In genomic region chr3:58091466-58092176, GRCm38 (mm10) we compare ENCODE assay signal across 21 mouse cellular contexts.
DNase-seq lines count a peak whose midpoint lies in the region; TF ChIP-seq lines count a peak whose summit lies in the region.
"Had no signal": no experiment of that assay in that cellular context is flagged by ENCODE, and none has a peak within 500 bp of the region (broad histone marks: within the 10 kb centered on the region; RNA-seq: fewer than 3 reads in every experiment).

No protein-coding gene starts in this region.

- no peak overlapping the region for H3K4me3 ChIP-seq in heart, adult 2 months
- H3K4me3 ChIP-seq in thymus, adult 2 months (ENCODE audit: control insufficient read depth, insufficient read depth, low read length): no peak overlapping the region
- H3K4me3 ChIP-seq: hindbrain, embryonic 12.5 days; liver, embryonic 12.5 days; midbrain, embryonic 10.5 days; neural tube, embryonic 12.5 days had no signal

- DNase-seq in layer of hippocampus, adult 18-20 months (ENCODE audit: low spot score in 2 of 2): peak; percentile 51 to 71
- DNase-seq in layer of hippocampus, adult 9-10 months (ENCODE audit: low spot score): no peak
- peak; percentile 50 to 52 for DNase-seq in frontal cortex, postnatal 14 days (ENCODE audit: low spot score in 2 of 2)
- peak; percentile 40 to 55 for DNase-seq in left cerebral cortex, postnatal 10 days (ENCODE audit: extremely low spot score in 1 of 2, low spot score in 2 of 2)
- DNase-seq in right cerebral cortex, postnatal 25 days: peak; percentile 72
- DNase-seq in gastrocnemius, postnatal 36 days: no peak
- DNase-seq in heart, adult 2 months: no peak
- DNase-seq in thymus, adult 2 months: no peak
- DNase-seq: adrenal gland, postnatal 25 days; cerebellum, adult 9-10 months; gastrocnemius, postnatal 10 days; kidney, postnatal 10 days; lung, embryonic 14.5 days; lung, postnatal 4 days; spleen, adult 18-20 months; thymus, postnatal 4 days had no signal

- WGBS in heart, adult 2 months: 82% methylated on average over 6 of the region's 6 CpGs
- 92% methylated on average over 6 of the region's 6 CpGs for WGBS in thymus, adult 2 months

- no peak for TF ChIP-seq CTCF in heart, adult 2 months (IDR thresholded peaks at IDR 0.05)
- no peak for TF ChIP-seq CTCF in thymus, adult 2 months (IDR thresholded peaks at IDR 0.05; ENCODE audit: borderline replicate concordance, control insufficient read depth, extremely low read depth, insufficient read depth, low read length, poor library complexity)

- H3K27me3 ChIP-seq in heart, adult 2 months (ENCODE audit: control insufficient read depth, insufficient read depth, low read length): no peaks in the 10 kb centered on the region
- no peaks in the 10 kb centered on the region for H3K27me3 ChIP-seq in thymus, adult 2 months (ENCODE audit: control insufficient read depth, insufficient read depth, low read length)
- H3K27me3 ChIP-seq: hindbrain, embryonic 12.5 days; liver, embryonic 12.5 days; neural tube, embryonic 12.5 days; Patski had no signal

- no peak for TF ChIP-seq EP300 in heart, adult 2 months (IDR thresholded peaks at IDR 0.05; ENCODE audit: insufficient read depth, low read depth, low read length)

- no peaks in the 10 kb centered on the region for H3K79me2 ChIP-seq in heart, adult 2 months (replicated peaks; ENCODE audit: control insufficient read depth, insufficient read depth, low read length)

- H3K4me1 ChIP-seq in heart, adult 2 months (ENCODE audit: control insufficient read depth, insufficient read depth, low read length): no peaks in the 10 kb centered on the region
- H3K4me1 ChIP-seq in thymus, adult 2 months (replicated peaks; ENCODE audit: control insufficient read depth, insufficient read depth, low read length): no peaks in the 10 kb centered on the region
- H3K4me1 ChIP-seq: hindbrain, embryonic 12.5 days; liver, embryonic 12.5 days; midbrain, embryonic 10.5 days; neural tube, embryonic 12.5 days had no signal

- H3K9ac ChIP-seq in heart, adult 2 months (ENCODE audit: low read depth, low read length): no peak overlapping the region
- H3K9ac ChIP-seq: hindbrain, embryonic 12.5 days; liver, embryonic 12.5 days; lung, embryonic 14.5 days; neural tube, embryonic 12.5 days had no signal

- no peak for TF ChIP-seq POLR2A in heart, adult 2 months (IDR thresholded peaks at IDR 0.05; ENCODE audit: insufficient read depth, low read depth, low read length)
- no peak for TF ChIP-seq POLR2A in thymus, adult 2 months (IDR thresholded peaks at IDR 0.05; ENCODE audit: control insufficient read depth, extremely low read depth, insufficient read depth, low read length, poor library complexity)

- intact Hi-C loops in left cerebral cortex, postnatal 10 days (cut with DNase I): no loop called here
- intact Hi-C loops in gastrocnemius, postnatal 36 days (cut with DNase I): no loop called here
- intact Hi-C loops in heart, adult 2 months (cut with DNase I): no loop called here

- H3K36me3 ChIP-seq in heart, adult 2 months (ENCODE audit: control insufficient read depth, insufficient read depth, low read length): no peaks in the 10 kb centered on the region
- H3K36me3 ChIP-seq in thymus, adult 2 months (ENCODE audit: control insufficient read depth, insufficient read depth, low read length): no peaks in the 10 kb centered on the region
- H3K36me3 ChIP-seq: hindbrain, embryonic 12.5 days; liver, embryonic 12.5 days; midbrain, embryonic 10.5 days; neural tube, embryonic 12.5 days had no signal

- H3K27ac ChIP-seq in heart, adult 2 months: no peak overlapping the region
- no peak overlapping the region for H3K27ac ChIP-seq in thymus, adult 2 months (ENCODE audit: control insufficient read depth, insufficient read depth, low read length)
- H3K27ac ChIP-seq: hindbrain, embryonic 12.5 days; liver, embryonic 12.5 days; midbrain, embryonic 10.5 days; neural tube, embryonic 12.5 days had no signal

Comparison
In these comparisons a context has a peak if more than half of its experiments do, and no peak if none do; other contexts are left out.
1. DNase-seq: peak in layer of hippocampus, adult 18-20 months (2 of 2), frontal cortex, postnatal 14 days (2 of 2), left cerebral cortex, postnatal 10 days (2 of 2) and right cerebral cortex, postnatal 25 days (single experiment); none in layer of hippocampus, adult 9-10 months (single experiment), gastrocnemius, postnatal 36 days (0 of 2), heart, adult 2 months (0 of 2) and thymus, adult 2 months (single experiment).